Mouse (Mus musculus): ENCODE results near the gene Fkbp5. TPM values are rescaled to one million over a fixed set of nuclear protein-coding genes. Genes with fewer than 3 reads are reported as not detected.
"Not testable (repeated sequence)": the region's sequence is repeated elsewhere in the genome, so short reads cannot be mapped to it uniquely, and the experiment has no call there.

Fkbp5 gene
- polyA plus RNA-seq, 1 experiment from 2014 or later: 37.9 TPM

GRCm38 (mm10) chr17:28417771-28418170, 99.6 kb downstream of the Fkbp5 start:
- DNase-seq (ENCODE audit: low spot score): no peak

GRCm38 (mm10) chr17:28415271-28415670, 102.1 kb downstream of the Fkbp5 start:
- 95% methylated on average over 5 of the region's 5 CpGs for WGBS
- Histone ChIP-seq H3K27ac (no peak overlapping the region), H3K4me3 (no peak overlapping the region), H3K9me3 (no peaks in the 10 kb centered on the region), H3K4me1 (replicated peaks) (no peaks in the 10 kb centered on the region), H3K36me3 (peaks cover 51% of the 10 kb centered on the region), H3K27me3 (ENCODE audit: insufficient read depth, poor library complexity, severe bottlenecking) (no peaks in the 10 kb centered on the region)
- DNase-seq (ENCODE audit: low spot score): no peak

More at GRCm38 (mm10) chr17:28417771-28418170, 99.6 kb downstream of the Fkbp5 start:
- no peak overlapping the region for H3K4me3 ChIP-seq
- H3K4me1 ChIP-seq (replicated peaks): no peaks in the 10 kb centered on the region; the same call in 1 of the 2 replicates
- H3K9me3 ChIP-seq: no peaks in the 10 kb centered on the region
- H3K36me3 ChIP-seq: peaks cover 32% of the 10 kb centered on the region
- H3K27ac ChIP-seq: no peak overlapping the region
- H3K27me3 ChIP-seq (ENCODE audit: insufficient read depth, poor library complexity, severe bottlenecking): no peaks in the 10 kb centered on the region
- WGBS: 94% methylated on average over 5 of the region's 5 CpGs

GRCm38 (mm10) chr17:28411381-28411960, 105.9 kb downstream of the Fkbp5 start:
- H3K9me3 ChIP-seq: no peaks in the 10 kb centered on the region
- H3K4me3 ChIP-seq: no peak overlapping the region
- WGBS: 88% methylated on average over 10 of the region's 10 CpGs
- no peaks in the 10 kb centered on the region for H3K27me3 ChIP-seq (ENCODE audit: insufficient read depth, poor library complexity, severe bottlenecking)
- H3K27ac ChIP-seq: no peak overlapping the region
- H3K4me1 ChIP-seq (replicated peaks): no peaks in the 10 kb centered on the region
- no peak for DNase-seq (ENCODE audit: low spot score)
- peaks cover 67% of the 10 kb centered on the region for H3K36me3 ChIP-seq

GRCm38 (mm10) chr17:28410731-28411130, 106.6 kb downstream of the Fkbp5 start:
- no peak for DNase-seq (ENCODE audit: low spot score)
- Histone ChIP-seq H3K4me3 (no peak overlapping the region), H3K27ac (no peak overlapping the region), H3K27me3 (ENCODE audit: insufficient read depth, poor library complexity, severe bottlenecking) (no peaks in the 10 kb centered on the region), H3K36me3 (peaks cover 72% of the 10 kb centered on the region), H3K4me1 (replicated peaks) (no peaks in the 10 kb centered on the region), H3K9me3 (no peaks in the 10 kb centered on the region)
- 83% methylated on average over 4 of the region's 4 CpGs for WGBS

- WGBS: 81% methylated on average over 5 of the region's 5 CpGs
- Histone ChIP-seq H3K27me3 (ENCODE audit: insufficient read depth, poor library complexity, severe bottlenecking) (no peaks in the 10 kb centered on the region), H3K4me3 (no peak overlapping the region), H3K4me1 (replicated peaks) (no peaks in the 10 kb centered on the region), H3K9me3 (no peaks in the 10 kb centered on the region), H3K36me3 (peaks cover 71% of the 10 kb centered on the region), H3K27ac (no peak overlapping the region)
- DNase-seq (ENCODE audit: low spot score): no peak
Observed at GRCm38 (mm10) chr17:28408251-28408918, 108.9 kb downstream of the Fkbp5 start.

GRCm38 (mm10) chr17:28407418-28408250, 109.7 kb downstream of the Fkbp5 start:
- H3K4me1 ChIP-seq (replicated peaks): no peaks in the 10 kb centered on the region
- 51% methylated on average over 15 of the region's 15 CpGs for WGBS
- H3K27me3 ChIP-seq (ENCODE audit: insufficient read depth, poor library complexity, severe bottlenecking): no peaks in the 10 kb centered on the region
- peaks cover 69% of the 10 kb centered on the region for H3K36me3 ChIP-seq
- H3K27ac ChIP-seq: no peak overlapping the region
- no peak overlapping the region for H3K4me3 ChIP-seq
- H3K9me3 ChIP-seq: no peaks in the 10 kb centered on the region
- DNase-seq (ENCODE audit: low spot score): peak; percentile 67

- no peak overlapping the region for H3K27ac ChIP-seq
- peaks cover 67% of the 10 kb centered on the region for H3K36me3 ChIP-seq
- no peaks in the 10 kb centered on the region for H3K27me3 ChIP-seq (ENCODE audit: insufficient read depth, poor library complexity, severe bottlenecking)
- DNase-seq (ENCODE audit: low spot score): no peak
- H3K4me3 ChIP-seq: no peak overlapping the region
- 90% methylated on average over 7 of the region's 7 CpGs for WGBS
- no peaks in the 10 kb centered on the region for H3K9me3 ChIP-seq
- no peaks in the 10 kb centered on the region for H3K4me1 ChIP-seq (replicated peaks)
Observed at GRCm38 (mm10) chr17:28406471-28406870, 110.9 kb downstream of the Fkbp5 start.

GRCm38 (mm10) chr17:28404745-28405144, 112.6 kb downstream of the Fkbp5 start:
- peaks cover 68% of the 10 kb centered on the region for H3K36me3 ChIP-seq
- H3K4me3 ChIP-seq; H3K27me3 ChIP-seq (ENCODE audit: insufficient read depth, poor library complexity, severe bottlenecking); H3K4me1 ChIP-seq (replicated peaks); DNase-seq (ENCODE audit: low spot score); H3K27ac ChIP-seq; H3K9me3 ChIP-seq: not testable (repeated sequence)
- 95% methylated on average over 2 of the region's 2 CpGs for WGBS

GRCm38 (mm10) chr17:28404301-28404700, 113.0 kb downstream of the Fkbp5 start:
- peaks cover 72% of the 10 kb centered on the region for H3K36me3 ChIP-seq

GRCm38 (mm10) chr17:28394994-28395393, 122.3 kb downstream of the Fkbp5 start:
- H3K4me3 ChIP-seq: no peak overlapping the region
- H3K4me1 ChIP-seq (replicated peaks): peaks cover 12% of the 10 kb centered on the region
- H3K9me3 ChIP-seq: no peaks in the 10 kb centered on the region
- DNase-seq (ENCODE audit: low spot score): no peak
- H3K27me3 ChIP-seq (ENCODE audit: insufficient read depth, poor library complexity, severe bottlenecking): no peaks in the 10 kb centered on the region
- H3K27ac ChIP-seq: no peak overlapping the region
- 86% methylated on average over 7 of the region's 7 CpGs for WGBS
- peaks cover 30% of the 10 kb centered on the region for H3K36me3 ChIP-seq

More at GRCm38 (mm10) chr17:28404301-28404700, 113.0 kb downstream of the Fkbp5 start:
- 97% methylated on average over 11 of the region's 11 CpGs for WGBS
- Histone ChIP-seq H3K27ac (no peak overlapping the region), H3K4me1 (replicated peaks) (no peaks in the 10 kb centered on the region), H3K9me3 (no peaks in the 10 kb centered on the region), H3K27me3 (ENCODE audit: insufficient read depth, poor library complexity, severe bottlenecking) (no peaks in the 10 kb centered on the region), H3K4me3 (no peak overlapping the region)
- no peak for DNase-seq (ENCODE audit: low spot score)

- Histone ChIP-seq H3K27ac (no peak overlapping the region), H3K36me3 (peaks cover 22% of the 10 kb centered on the region), H3K4me1 (replicated peaks) (peaks cover 12% of the 10 kb centered on the region), H3K9me3 (no peaks in the 10 kb centered on the region), H3K27me3 (ENCODE audit: insufficient read depth, poor library complexity, severe bottlenecking) (peaks cover 4% of the 10 kb centered on the region; the same call in 1 of the 2 replicates), H3K4me3 (no peak overlapping the region)
- WGBS: 85% methylated on average over 15 of the region's 15 CpGs
- DNase-seq (ENCODE audit: low spot score): no peak
Observed at GRCm38 (mm10) chr17:28394051-28394765, 123.1 kb downstream of the Fkbp5 start.

- H3K27ac ChIP-seq: peak overlapping the region; percentile 24
- peaks cover under 1% of the 10 kb centered on the region; the same call in 1 of the 2 replicates for H3K36me3 ChIP-seq
- WGBS: 7% methylated on average over 25 of the region's 25 CpGs
- H3K4me3 ChIP-seq: peak overlapping the region; percentile 23; the same call in 1 of the 2 replicates
- H3K9me3 ChIP-seq: no peaks in the 10 kb centered on the region
- peaks cover 16% of the 10 kb centered on the region for H3K4me1 ChIP-seq (replicated peaks)
- H3K27me3 ChIP-seq (ENCODE audit: insufficient read depth, poor library complexity, severe bottlenecking): peaks cover 25% of the 10 kb centered on the region
- DNase-seq (ENCODE audit: low spot score): no peak
Observed at GRCm38 (mm10) chr17:28391568-28392432, 125.5 kb downstream of the Fkbp5 start.

All from hindbrain, embryonic 10.5 days (tissue).